Mouse (Mus musculus) ES-E14 (cell line): ENCODE data around the gene Foxp2. TPM values are rescaled to one million over a fixed set of nuclear protein-coding genes. Genes with fewer than 3 reads are reported as not detected.

Experiments used
- DNase-seq: peaks from one replicate; pipeline ENCODE4 v3.0.0-alpha.2; 2013; ENCODE audit warnings: low read depth, low spot score
- H3K27ac ChIP-seq: 2 replicates; pipeline ENCODE4 v1.5.1; 2012; ENCODE audit warnings: low read depth, mild to moderate bottlenecking, low read length, moderate library complexity, mixed read lengths; ENCODE audit not compliant: poor library complexity, insufficient read depth, severe bottlenecking
- H3K36me3 ChIP-seq: 2 replicates; pipeline ENCODE4 v1.6.1; 2012; ENCODE audit warnings: mild to moderate bottlenecking, low read length, moderate library complexity, mixed read lengths; ENCODE audit not compliant: control insufficient read depth, poor library complexity, insufficient read depth, severe bottlenecking
- H3K4me1 ChIP-seq, 2 experiments: fragments of 150-350 bp in 1 of 2; sonication (generic) in 1 of 2; 2 replicates each; pipeline ENCODE4 v1.6.1; 2012; ENCODE audit warnings: low read length in 2 of 2, mild to moderate bottlenecking in 1 of 2, mixed read lengths in 1 of 2; ENCODE audit not compliant: control insufficient read depth in 2 of 2, insufficient read depth in 2 of 2, poor library complexity in 1 of 2
- H3K4me3 ChIP-seq, 2 experiments: fragments of 150-350 bp in 1 of 2; sonication (generic) in 1 of 2; 2 replicates each; pipeline ENCODE4 v1.5.1; 2012; ENCODE audit warnings: low read length in 2 of 2, low read depth in 1 of 2, mild to moderate bottlenecking in 1 of 2, mixed read lengths in 1 of 2; ENCODE audit not compliant: insufficient read depth in 1 of 2, poor library complexity in 1 of 2, severe bottlenecking in 1 of 2
- H3K9ac ChIP-seq: 2 replicates; pipeline ENCODE4 v1.6.1; 2012; ENCODE audit warnings: low read depth, mild to moderate bottlenecking, low read length, mixed read lengths; ENCODE audit not compliant: poor library complexity, insufficient read depth, severe bottlenecking
- H3K9me3 ChIP-seq: fragments of 150-350 bp; sonication (generic); 2 replicates; pipeline ENCODE4 v1.6.1; 2012; ENCODE audit warnings: low read depth, mild to moderate bottlenecking, low read length; ENCODE audit not compliant: control insufficient read depth, insufficient read depth
- CHD2 ChIP-seq: IDR thresholded peaks from 2 replicates; pipeline ENCODE4 v1.6.1; 2014; ENCODE audit warnings: mild to moderate bottlenecking, low read depth, low read length, inconsistent platforms
- HCFC1 ChIP-seq: IDR thresholded peaks from 2 replicates; pipeline ENCODE4 v1.6.1; 2012; ENCODE audit warnings: low read length, inconsistent platforms, borderline replicate concordance; ENCODE audit not compliant: insufficient read depth
- MAFK ChIP-seq: IDR thresholded peaks from 2 replicates; pipeline ENCODE4 v1.6.1; 2014; ENCODE audit warnings: mild to moderate bottlenecking, low read depth, low read length, inconsistent platforms; ENCODE audit not compliant: insufficient read depth
- ZC3H11A ChIP-seq: IDR thresholded peaks from 2 replicates; pipeline ENCODE4 v1.6.1; 2012; ENCODE audit warnings: low read depth, mild to moderate bottlenecking, inconsistent platforms, low read length, borderline replicate concordance
- ZNF384 ChIP-seq: IDR thresholded peaks from 2 replicates; pipeline ENCODE4 v1.6.1; 2012; ENCODE audit warnings: low read depth, low read length, inconsistent platforms
- in situ Hi-C, 2 experiments: fragments of 600-800 bp; cut with MboI; formaldehyde crosslinking; loops; one replicate each; pipeline ENCODE4 v1.15.1; 2025; ENCODE audit warnings: low sequenced_read_pairs in 2 of 2, inconsistent platforms in 1 of 2; ENCODE audit not compliant: unreplicated experiment in 2 of 2
- total RNA-seq: library from RNA; depleted of rRNA; stranded (reverse); fragments of 300-350 nt; gene quantifications from 2 replicates; pipeline ENCODE4 v1.2.3, GENCODE M21; 2012

Gene Foxp2
- total RNA-seq, 1 experiment, result 0.09 TPM

DNA sequence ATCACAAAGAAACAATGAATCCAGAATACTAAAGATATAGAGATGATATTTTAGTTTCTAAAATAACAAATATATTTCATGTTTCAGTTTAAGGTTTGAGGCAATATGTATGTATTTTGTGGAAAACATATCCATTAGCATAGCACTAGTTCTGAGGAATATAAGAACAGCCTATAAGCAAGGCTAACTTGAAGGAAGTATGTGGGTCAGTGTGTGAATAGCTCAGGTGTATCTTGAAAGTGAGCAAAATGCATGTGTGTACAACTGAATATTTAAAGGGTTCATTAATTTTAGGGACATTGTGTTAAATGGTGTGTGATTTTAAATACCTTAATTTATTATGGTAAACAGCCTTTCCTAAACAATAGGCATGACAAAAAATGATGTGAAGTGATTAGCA lies 220.2 kb downstream of the Foxp2 start:
- no peaks in the 10 kb centered on the region for H3K9me3 ChIP-seq
- no peak for TF ChIP-seq ZC3H11A
- TF ChIP-seq MAFK, result no peak
- no peak for TF ChIP-seq HCFC1
- no peak for TF ChIP-seq ZNF384
- TF ChIP-seq CHD2, result no peak
- H3K4me3 ChIP-seq, result no peak overlapping the region
- no peak overlapping the region for H3K27ac ChIP-seq
- in situ Hi-C loops, result no loop called here
- H3K4me1 ChIP-seq, result no peaks in the 10 kb centered on the region
- H3K36me3 ChIP-seq, result no peaks in the 10 kb centered on the region
- no peak for DNase-seq
- no peak overlapping the region for H3K9ac ChIP-seq

DNA sequence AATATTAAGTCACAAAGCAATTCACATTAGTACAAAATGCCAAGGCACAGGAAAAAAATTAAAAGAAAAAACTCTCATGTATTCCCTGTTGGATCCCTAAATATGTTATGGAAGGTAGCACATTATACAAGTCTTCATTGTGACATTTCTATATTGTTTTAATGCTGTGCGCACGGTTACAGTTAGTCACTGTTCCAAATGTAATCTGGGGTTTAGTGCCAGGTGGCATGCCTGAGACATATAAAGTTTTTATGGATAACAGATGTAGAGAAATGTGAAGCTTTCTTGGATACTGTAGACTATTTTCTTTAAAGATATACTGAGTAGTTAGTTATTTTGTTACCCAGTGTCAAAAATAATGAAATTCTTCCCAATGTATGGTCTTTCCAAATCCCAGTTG lies 229.0 kb downstream of the Foxp2 start:
- Histone ChIP-seq H3K27ac (no peak overlapping the region), H3K9me3 (no peaks in the 10 kb centered on the region), H3K4me1 (no peaks in the 10 kb centered on the region), H3K4me3 (no peak overlapping the region), H3K9ac (no peak overlapping the region), H3K36me3 (no peaks in the 10 kb centered on the region)
- in situ Hi-C loops, result no loop called here
- no peak for DNase-seq
- no peak for TF ChIP-seq CHD2
- no peak for TF ChIP-seq HCFC1
- no peak for TF ChIP-seq ZC3H11A
- no peak for TF ChIP-seq MAFK
- no peak for TF ChIP-seq ZNF384

DNA sequence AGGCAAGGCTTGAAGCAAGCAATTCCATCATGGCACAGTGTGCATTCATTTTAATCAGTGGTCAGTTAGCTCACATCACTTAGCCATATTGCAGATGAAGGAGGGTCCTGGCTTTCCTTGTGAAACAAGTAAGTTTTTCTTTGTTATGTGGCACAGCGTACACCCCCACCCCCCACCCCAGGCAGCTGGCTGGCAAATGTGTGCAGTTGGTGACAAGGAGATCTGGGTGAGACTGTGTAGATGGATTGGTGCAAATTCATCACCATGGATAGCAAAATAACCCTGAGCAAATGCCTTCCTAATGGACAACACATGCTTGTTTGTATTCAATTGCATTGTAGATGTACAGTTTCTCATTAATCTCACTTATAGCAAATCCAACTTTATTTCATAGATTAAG lies 240.9 kb downstream of the Foxp2 start:
- no peak for DNase-seq
- H3K9me3 ChIP-seq, result no peaks in the 10 kb centered on the region

DNA sequence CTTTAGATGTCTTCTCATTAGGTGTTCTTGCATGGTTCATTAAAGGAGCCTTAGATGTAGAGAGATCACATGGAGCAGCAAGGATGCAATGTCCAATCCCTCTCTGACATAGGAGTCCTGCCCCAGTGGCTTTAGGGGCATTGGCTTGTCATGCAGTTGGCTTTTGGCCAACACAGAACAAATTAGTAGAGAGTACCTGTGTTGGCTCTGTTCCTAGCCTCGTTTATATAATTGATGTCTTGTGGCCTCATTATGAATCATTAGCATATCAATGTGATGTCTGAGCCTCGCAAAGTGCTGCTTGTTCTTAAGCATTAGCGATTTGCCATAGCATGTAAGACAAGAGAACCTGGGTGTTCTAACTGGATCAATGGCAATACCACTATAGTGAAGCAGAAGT lies 250.5 kb downstream of the Foxp2 start:
- in situ Hi-C loops, result no loop called here
- Histone ChIP-seq H3K4me1 (no peaks in the 10 kb centered on the region), H3K27ac (no peak overlapping the region), H3K9ac (no peak overlapping the region), H3K4me3 (no peak overlapping the region), H3K36me3 (no peaks in the 10 kb centered on the region), H3K9me3 (no peaks in the 10 kb centered on the region)
- DNase-seq, result no peak
- TF ChIP-seq CHD2 (no peak), HCFC1 (no peak), ZNF384 (no peak), MAFK (no peak), ZC3H11A (no peak)

More for the DNA sequence above, 240.9 kb downstream of the Foxp2 start:
- no peak overlapping the region for H3K4me3 ChIP-seq
- no peak overlapping the region for H3K27ac ChIP-seq
- H3K4me1 ChIP-seq, result no peaks in the 10 kb centered on the region
- H3K36me3 ChIP-seq, result no peaks in the 10 kb centered on the region
- in situ Hi-C loops, result no loop called here
- no peak overlapping the region for H3K9ac ChIP-seq
- no peak for TF ChIP-seq MAFK
- TF ChIP-seq HCFC1, result no peak
- no peak for TF ChIP-seq CHD2
- TF ChIP-seq ZC3H11A, result no peak
- no peak for TF ChIP-seq ZNF384

DNA sequence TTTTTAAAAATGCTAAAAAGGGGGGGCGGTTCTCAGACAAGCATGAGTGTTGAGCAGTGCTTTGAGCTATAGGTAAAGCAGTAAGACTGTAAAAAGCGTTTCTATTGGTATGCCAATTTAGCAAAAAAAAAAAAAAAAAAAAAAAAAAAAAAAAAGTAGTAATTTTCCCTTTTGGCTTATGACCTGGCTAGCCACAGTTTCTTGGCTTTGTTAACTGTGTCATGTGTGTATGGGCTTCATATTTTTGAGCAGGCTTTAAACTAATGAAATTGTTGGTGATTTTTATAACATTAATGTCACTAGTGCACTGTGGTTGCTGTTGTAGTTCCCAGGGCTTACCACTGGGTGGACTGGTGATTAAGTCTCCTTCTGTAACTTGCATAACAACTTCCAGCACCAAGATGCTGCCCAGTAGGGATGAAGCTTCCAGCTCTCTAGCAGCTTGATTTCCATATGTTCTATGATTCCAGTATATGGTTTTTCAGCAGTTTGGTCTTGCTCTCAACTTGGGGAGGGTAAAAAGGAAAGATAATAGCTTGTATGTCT lies 262.4 kb downstream of the Foxp2 start:
- in situ Hi-C loops, result no loop called here
- peak; percentile 34 for DNase-seq
- peak; percentile 89 for TF ChIP-seq ZNF384
- no peak for TF ChIP-seq ZC3H11A

More for the DNA sequence above, 262.4 kb downstream of the Foxp2 start:
- Histone ChIP-seq H3K27ac (no peak overlapping the region), H3K9me3 (no peaks in the 10 kb centered on the region), H3K4me3 (no peak overlapping the region), H3K36me3 (no peaks in the 10 kb centered on the region), H3K4me1 (no peaks in the 10 kb centered on the region), H3K9ac (no peak overlapping the region)
